Mouse (Mus musculus) activated CD4-positive, CD25-positive, alpha-beta regulatory T cell, adult 4 months (primary cell): ENCODE results near the gene Mrpl38. TPM values are rescaled to one million over a fixed set of nuclear protein-coding genes. Genes with fewer than 3 reads are reported as not detected.
"Not testable (repeated sequence)": the region's sequence is repeated elsewhere in the genome, so short reads cannot be mapped to it uniquely, and the experiment has no call there.

Source experiments
- ATAC-seq: one replicate; pipeline ENCODE4 v1.8.0; 2017
- polyA plus RNA-seq, 2 experiments: library from polyadenylated mRNA; unstranded; fragments of 100-300 nt; shearing (Covaris generic); gene quantifications; one replicate each; pipeline ENCODE4 v1.2.1; 2017

Mrpl38 gene
- polyA plus RNA-seq, 2 experiments from 2014 or later, result 17.9 to 25.8 TPM

GRCm38 (mm10) chr11:116143468-116143867 is 4.8 kb upstream of the Mrpl38 start:
- ATAC-seq, result no peak

- no peak for ATAC-seq
These were observed 3.7 kb upstream of the Mrpl38 start for GRCm38 (mm10) chr11:116142211-116142991.

GRCm38 (mm10) chr11:116138096-116138467 is 586 bp downstream of the Mrpl38 start:
- no peak for ATAC-seq

GRCm38 (mm10) chr11:116134171-116134570 is 4.5 kb downstream of the Mrpl38 start:
- no peak for ATAC-seq

- no peak for ATAC-seq
These were observed 5.2 kb downstream of the Mrpl38 start for GRCm38 (mm10) chr11:116133497-116133896.

- ATAC-seq, result no peak
These were observed 6.0 kb downstream of the Mrpl38 start for GRCm38 (mm10) chr11:116132366-116133333.

GRCm38 (mm10) chr11:116131349-116132170 is 7.1 kb downstream of the Mrpl38 start:
- ATAC-seq, result no peak

GRCm38 (mm10) chr11:116130488-116131205 is 8.0 kb downstream of the Mrpl38 start, which contains the start of gene Trim65:
Gene Trim65, minus strand, starts transcription at chr11:116131128.
- ATAC-seq, result peak; percentile 94

- peak; percentile 25 for ATAC-seq
These were observed 8.6 kb downstream of the Mrpl38 start for GRCm38 (mm10) chr11:116129993-116130487.

GRCm38 (mm10) chr11:116129091-116129790 is 9.4 kb downstream of the Mrpl38 start:
- ATAC-seq, result no peak

GRCm38 (mm10) chr11:116127986-116128385 is 10.7 kb downstream of the Mrpl38 start:
- ATAC-seq, result no peak

GRCm38 (mm10) chr11:116127156-116127980 is 11.3 kb downstream of the Mrpl38 start, which contains the start of gene Trim47:
Gene Trim47, minus strand, starts transcription at chr11:116127210.
- no peak for ATAC-seq

GRCm38 (mm10) chr11:116126261-116126660 is 12.4 kb downstream of the Mrpl38 start:
- ATAC-seq, result no peak

- ATAC-seq, result not testable (repeated sequence)
These were observed 16.9 kb downstream of the Mrpl38 start for GRCm38 (mm10) chr11:116121731-116122245.

GRCm38 (mm10) chr11:116117819-116118218 is 20.8 kb downstream of the Mrpl38 start:
- ATAC-seq, result no peak

GRCm38 (mm10) chr11:116117241-116117640 is 21.4 kb downstream of the Mrpl38 start:
- no peak for ATAC-seq

GRCm38 (mm10) chr11:116111611-116112203 is 27.0 kb downstream of the Mrpl38 start:
- ATAC-seq, result no peak

- no peak for ATAC-seq
These were observed 27.6 kb downstream of the Mrpl38 start for GRCm38 (mm10) chr11:116111067-116111466.

GRCm38 (mm10) chr11:116110540-116110939 is 28.1 kb downstream of the Mrpl38 start:
- ATAC-seq, result no peak
